Comparison of ENCODE assay signal across 8 mouse cellular contexts in the genomic region with DNA sequence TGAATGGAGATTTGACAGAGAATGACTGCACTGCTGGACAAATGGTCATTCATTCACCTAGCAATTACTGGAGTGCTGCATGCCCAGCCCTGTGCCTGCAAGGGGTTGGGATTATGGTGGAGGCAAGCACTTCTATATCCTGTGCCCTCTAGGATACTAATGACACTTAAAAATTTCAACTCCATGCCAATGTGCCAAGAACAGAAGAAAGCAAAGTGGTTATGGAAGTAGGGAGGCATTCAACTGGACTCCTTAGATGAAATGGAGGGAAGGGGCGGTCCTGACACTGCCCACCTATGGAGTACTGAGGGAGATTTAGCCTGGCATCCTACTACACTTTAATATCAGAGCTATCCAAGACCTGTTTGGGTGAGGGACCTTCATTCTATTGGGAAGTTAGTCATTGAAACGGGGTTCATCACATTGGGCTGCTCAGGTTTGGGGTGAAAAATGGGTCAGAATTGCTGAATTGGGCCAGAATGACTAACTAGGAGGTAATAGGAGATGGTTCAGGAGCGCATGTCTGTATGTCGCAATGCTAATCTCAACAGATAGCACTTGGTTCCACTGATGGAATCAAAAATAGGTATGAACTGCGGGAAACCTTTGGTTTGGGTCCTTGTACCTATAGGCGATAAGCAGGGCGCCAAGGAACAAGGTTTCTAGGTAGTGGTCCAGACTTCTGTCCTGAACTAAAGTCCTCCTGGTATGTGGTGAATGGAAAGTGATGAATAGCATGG. TPM values are rescaled to one million over a fixed set of nuclear protein-coding genes. Genes with fewer than 3 reads are reported as not detected.
DNase-seq lines count a peak whose midpoint lies in the region; ATAC-seq and TF ChIP-seq lines count a peak whose summit lies in the region.

No protein-coding gene starts in this region.

- no peak for TF ChIP-seq CTCF in layer of hippocampus, adult 2 months (conservative IDR thresholded peaks at IDR 0.05)

- no peaks in the 10 kb centered on the region for H3K36me3 ChIP-seq in embryonic facial prominence, embryonic 11.5 days (replicated peaks; ENCODE audit: control insufficient read depth, insufficient read depth, low read depth, low read length)
- H3K36me3 ChIP-seq in intestine, embryonic 15.5 days = no peaks in the 10 kb centered on the region

- no peak for ATAC-seq in embryonic facial prominence, embryonic 11.5 days (replicated peaks; ENCODE audit: insufficient number of reproducible peaks, low FRiP score, low TSS enrichment, low read depth)
- ATAC-seq in intestine, embryonic 15.5 days = no peak
- ATAC-seq in monocyte, adult 5-6 weeks (replicated peaks; ENCODE audit: insufficient number of reproducible peaks, low FRiP score, low TSS enrichment, poor library complexity, severe bottlenecking) = 0 out of 2 replicates have a peak, but pooled peaks have one; percentile 1

- peak overlapping the region; percentile 62 for H3K4me2 ChIP-seq in embryonic facial prominence, embryonic 11.5 days (ENCODE audit: low read depth, low read length)
- peak overlapping the region; percentile 76 for H3K4me2 ChIP-seq in intestine, embryonic 15.5 days (replicated peaks)

- peak overlapping the region; percentile 99 for H3K27ac ChIP-seq in layer of hippocampus, adult 2 months
- 0 out of 2 replicates have a peak overlapping the region, but pooled peaks have one; percentile 38 for H3K27ac ChIP-seq in embryonic facial prominence, embryonic 11.5 days (replicated peaks; ENCODE audit: low read depth, low read length)
- peak overlapping the region; percentile 85 for H3K27ac ChIP-seq in intestine, embryonic 15.5 days

- peak overlapping the region; percentile 88 for H3K4me3 ChIP-seq in layer of hippocampus, adult 2 months
- peak overlapping the region; percentile 90 for H3K4me3 ChIP-seq in embryonic facial prominence, embryonic 11.5 days (ENCODE audit: low read depth, low read length)
- peak overlapping the region; percentile 92 for H3K4me3 ChIP-seq in intestine, embryonic 15.5 days (replicated peaks)

- H3K9me3 ChIP-seq in embryonic facial prominence, embryonic 11.5 days (replicated peaks; ENCODE audit: control insufficient read depth, low read length) = no peaks in the 10 kb centered on the region
- H3K9me3 ChIP-seq in intestine, embryonic 15.5 days = no peaks in the 10 kb centered on the region

- H3K27me3 ChIP-seq in embryonic facial prominence, embryonic 11.5 days (ENCODE audit: control insufficient read depth, insufficient read depth, low read length) = no peaks in the 10 kb centered on the region
- H3K27me3 ChIP-seq in intestine, embryonic 15.5 days (replicated peaks) = no peaks in the 10 kb centered on the region

- 70% methylated on average over 7 of the region's 7 CpGs for WGBS in embryonic facial prominence, embryonic 11.5 days
- 65% methylated on average over 7 of the region's 7 CpGs for WGBS in intestine, embryonic 15.5 days

- no peaks in the 10 kb centered on the region for H3K4me1 ChIP-seq in embryonic facial prominence, embryonic 11.5 days (ENCODE audit: control insufficient read depth, insufficient read depth, low read length)
- H3K4me1 ChIP-seq in intestine, embryonic 15.5 days (replicated peaks) = peaks cover 16% of the 10 kb centered on the region

- peak overlapping the region; percentile 65 for H3K9ac ChIP-seq in embryonic facial prominence, embryonic 11.5 days (replicated peaks; ENCODE audit: low read length)
- H3K9ac ChIP-seq in intestine, embryonic 15.5 days = peak overlapping the region; percentile 71

- no peak for DNase-seq in layer of hippocampus, adult 2 months (ENCODE audit: low spot score in 2 of 2)
- DNase-seq in layer of hippocampus, adult 8-10 months (ENCODE audit: low spot score in 2 of 2) = no peak
- no peak for DNase-seq in embryonic facial prominence, embryonic 11.5 days (ENCODE audit: low spot score)
- DNase-seq in left cerebral cortex, adult 18-20 months (ENCODE audit: low spot score in 2 of 2) = no peak
- DNase-seq in thymus, postnatal 14 days = no peak
- DNase-seq in ovary, postnatal 36 days (ENCODE audit: low spot score) = no peak

RNA-seq across cellular contexts. Expression of a gene that starts 1.0 kb away (rescaled TPM):
- 10 to 100 TPM; 42.6 to 46.4 TPM for total RNA-seq in layer of hippocampus, adult 2 months (2021)
- total RNA-seq in layer of hippocampus, adult 8-10 months (2022) = 10 to 100 TPM; 41.6 to 48.2 (median 45.0) TPM
- 13.1 and 13.6 TPM in 2 replicates for polyA plus RNA-seq in embryonic facial prominence, embryonic 11.5 days (2014; fragmentation: Nextera tagmentation; extraction: Ambion mirVana)
- polyA plus RNA-seq in intestine, embryonic 15.5 days (2015; fragmentation: Nextera tagmentation; extraction: Ambion mirVana) = 7.6 and 8.4 TPM in 2 replicates
- total RNA-seq in monocyte, adult 5-6 weeks (2017) = 28.6 to 65.7 TPM (median 40.7 TPM) in 3 replicates
- 10 to 100 TPM; 41.1 to 42.3 TPM for total RNA-seq in left cerebral cortex, adult 18-20 months (2021)

RNA-seq across cellular contexts. Expression of a gene that starts 32.6 kb away (rescaled TPM):
- 10 to 100 TPM; 80.5 to 81.0 TPM for total RNA-seq in layer of hippocampus, adult 2 months (2021)
- total RNA-seq in layer of hippocampus, adult 8-10 months (2022) = 10 to 100 TPM; 82.2 to 87.7 (median 84.1) TPM
- 209 and 210 TPM in 2 replicates for polyA plus RNA-seq in embryonic facial prominence, embryonic 11.5 days (2014; fragmentation: Nextera tagmentation; extraction: Ambion mirVana)
- 144 and 149 TPM in 2 replicates for polyA plus RNA-seq in intestine, embryonic 15.5 days (2015; fragmentation: Nextera tagmentation; extraction: Ambion mirVana)
- total RNA-seq in monocyte, adult 5-6 weeks (2017) = 155 to 183 TPM (median 179 TPM) in 3 replicates
- total RNA-seq in left cerebral cortex, adult 18-20 months (2021) = 10 to 100 TPM; 88.0 to 89.5 TPM

Comparison
In these comparisons a context has a peak if more than half of its experiments do, and no peak if none do; other contexts are left out.
1. H3K27ac ChIP-seq: peak in every context shown above with its lines; median percentile 99 in layer of hippocampus, adult 2 months; 85 in intestine, embryonic 15.5 days; 38 in embryonic facial prominence, embryonic 11.5 days.